Mouse (Mus musculus): ENCODE measurements at regions not wholly inside any gene's neighbourhood (a gene's known extent, or its start where the extent isn't known, plus 50 kb on each side); places are given as distances from the start of the nearest gene placed in this dataset.

DNA sequence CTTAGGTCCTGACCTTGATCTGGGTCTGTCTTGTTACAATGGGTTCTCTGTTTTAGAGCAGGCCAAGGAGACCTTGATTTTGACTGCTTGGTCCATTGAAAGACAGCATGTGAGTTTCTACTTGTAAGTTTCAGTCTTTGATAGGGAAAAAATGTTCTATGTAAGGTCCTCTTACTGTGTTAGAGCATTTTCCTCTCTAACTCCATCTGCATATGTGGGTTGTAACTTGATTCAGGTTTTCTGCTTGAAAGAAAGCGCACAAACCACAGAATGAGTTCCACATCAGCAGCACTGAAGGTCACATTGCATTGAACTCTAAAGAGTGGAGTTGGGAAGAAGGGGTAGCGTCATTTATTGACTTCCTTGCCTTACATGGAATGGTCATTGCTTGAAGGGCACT lies 502.2 kb downstream of the Col12a1 start:
- Histone ChIP-seq H3K27me3 (replicated peaks) (no peaks in the 10 kb centered on the region), H3K4me1 (ENCODE audit: control insufficient read depth in 1 of 2, insufficient read depth in 2 of 2) (peaks cover 0 to 10% of the 10 kb centered on the region in 2 experiments; a peak in 2 of 4 replicates), H3K9me3 (replicated peaks; ENCODE audit: low read length) (no peaks in the 10 kb centered on the region), H3K79me2 (replicated peaks; ENCODE audit: control insufficient read depth, extremely low read depth, insufficient read depth, poor library complexity, severe bottlenecking) (no peaks in the 10 kb centered on the region), H3K4me3 (replicated peaks in 1 of 3; ENCODE audit: low read depth in 2 of 3, low read length in 2 of 3, poor library complexity in 1 of 3) (no peak overlapping the region), H3K9ac (ENCODE audit: insufficient read depth, low read depth) (no peak overlapping the region), H3K27ac (ENCODE audit: insufficient read depth, low read depth) (no peak overlapping the region), H3K36me3 (replicated peaks in 1 of 2; ENCODE audit: control insufficient read depth in 1 of 2, insufficient read depth in 1 of 2, low read length in 1 of 2) (no peaks in the 10 kb centered on the region), H3K4me2 (ENCODE audit: insufficient read depth, low read depth, poor library complexity, severe bottlenecking) (no peak overlapping the region)
- TF ChIP-seq ZNF384 (IDR thresholded peaks at IDR 0.05; ENCODE audit: low read depth, low read length) (no peak), MEF2A (IDR thresholded peaks at IDR 0.05; ENCODE audit: borderline replicate concordance, low read depth, low read length) (no peak), HCFC1 (IDR thresholded peaks at IDR 0.05; ENCODE audit: low read depth, low read length) (no peak)
- peak; percentile 24 for DNase-seq (ENCODE audit: extremely low read depth)
- in situ Hi-C loops (cut with MboI; ENCODE audit: low pct_ligation_motif_present, low pct_unique_long_range_greater_than_20kb, low sequenced_read_pairs) (no loop called here), dilution Hi-C loops (cut with MboI; ENCODE audit: extremely low pct_ligation_motif_present, extremely low pct_unique_long_range_greater_than_20kb, low sequenced_read_pairs) (no loop called here)

- no peak overlapping the region for H3K4me2 ChIP-seq (ENCODE audit: insufficient read depth, low read depth, poor library complexity, severe bottlenecking)
- peaks cover 0 to 11% of the 10 kb centered on the region in 2 experiments; a peak in 2 of 4 replicates for H3K4me1 ChIP-seq (ENCODE audit: control insufficient read depth in 1 of 2, insufficient read depth in 2 of 2)
- no peak overlapping the region for H3K27ac ChIP-seq (ENCODE audit: insufficient read depth, low read depth)
- in situ Hi-C loops (cut with MboI; ENCODE audit: low pct_ligation_motif_present, low pct_unique_long_range_greater_than_20kb, low sequenced_read_pairs) (no loop called here), dilution Hi-C loops (cut with MboI; ENCODE audit: extremely low pct_ligation_motif_present, extremely low pct_unique_long_range_greater_than_20kb, low sequenced_read_pairs) (no loop called here)
- H3K9me3 ChIP-seq (replicated peaks; ENCODE audit: low read length), result no peaks in the 10 kb centered on the region
- H3K36me3 ChIP-seq (replicated peaks in 1 of 2; ENCODE audit: control insufficient read depth in 1 of 2, insufficient read depth in 1 of 2, low read length in 1 of 2), result no peaks in the 10 kb centered on the region
- no peak overlapping the region for H3K9ac ChIP-seq (ENCODE audit: insufficient read depth, low read depth)
- H3K4me3 ChIP-seq (replicated peaks in 1 of 3; ENCODE audit: low read depth in 2 of 3, low read length in 2 of 3, poor library complexity in 1 of 3), result no peak overlapping the region
- H3K79me2 ChIP-seq (replicated peaks; ENCODE audit: control insufficient read depth, extremely low read depth, insufficient read depth, poor library complexity, severe bottlenecking), result no peaks in the 10 kb centered on the region
- DNase-seq (ENCODE audit: extremely low read depth), result no peak
- TF ChIP-seq ZC3H11A (IDR thresholded peaks at IDR 0.05; ENCODE audit: low read depth, low read length) (no peak), PAX5 (IDR thresholded peaks at IDR 0.05; ENCODE audit: low read length) (no peak), SMC3 (IDR thresholded peaks at IDR 0.05; ENCODE audit: low read depth, low read length) (no peak), ZKSCAN1 (IDR thresholded peaks at IDR 0.05; ENCODE audit: borderline replicate concordance, low read depth, low read length) (no peak), MAFK (IDR thresholded peaks at IDR 0.05; ENCODE audit: insufficient replicate concordance, low read length) (no peak), BHLHE40 (IDR thresholded peaks at IDR 0.05; ENCODE audit: low read depth, low read length) (no peak), RAD21 (IDR thresholded peaks at IDR 0.05; ENCODE audit: low read depth, low read length) (no peak), EP300 (IDR thresholded peaks at IDR 0.05; ENCODE audit: low read length) (no peak), ETS1 (conservative IDR thresholded peaks at IDR 0.05; ENCODE audit: low read depth, low read length) (no peak), MYC (IDR thresholded peaks at IDR 0.05; ENCODE audit: low read depth, low read length) (no peak), NELFE (IDR thresholded peaks at IDR 0.05; ENCODE audit: low read depth, low read length) (no peak)
- H3K27me3 ChIP-seq (replicated peaks), result no peaks in the 10 kb centered on the region
These were observed 485.6 kb downstream of the Col12a1 start for GRCm38 (mm10) chr9:79233081-79233480.

GRCm38 (mm10) chr9:79233751-79234150 lies 484.9 kb downstream of the Col12a1 start:
- Histone ChIP-seq H3K4me2 (ENCODE audit: insufficient read depth, low read depth, poor library complexity, severe bottlenecking) (no peak overlapping the region), H3K4me1 (ENCODE audit: control insufficient read depth in 1 of 2, insufficient read depth in 2 of 2) (peaks cover 0 to 11% of the 10 kb centered on the region in 2 experiments; a peak in 2 of 4 replicates), H3K9ac (ENCODE audit: insufficient read depth, low read depth) (no peak overlapping the region), H3K27ac (ENCODE audit: insufficient read depth, low read depth) (no peak overlapping the region), H3K9me3 (replicated peaks; ENCODE audit: low read length) (no peaks in the 10 kb centered on the region), H3K36me3 (replicated peaks in 1 of 2; ENCODE audit: control insufficient read depth in 1 of 2, insufficient read depth in 1 of 2, low read length in 1 of 2) (no peaks in the 10 kb centered on the region), H3K79me2 (replicated peaks; ENCODE audit: control insufficient read depth, extremely low read depth, insufficient read depth, poor library complexity, severe bottlenecking) (no peaks in the 10 kb centered on the region), H3K4me3 (replicated peaks in 1 of 3; ENCODE audit: low read depth in 2 of 3, low read length in 2 of 3, poor library complexity in 1 of 3) (no peak overlapping the region), H3K27me3 (replicated peaks) (no peaks in the 10 kb centered on the region)
- in situ Hi-C loops (cut with MboI; ENCODE audit: low pct_ligation_motif_present, low pct_unique_long_range_greater_than_20kb, low sequenced_read_pairs) (no loop called here), dilution Hi-C loops (cut with MboI; ENCODE audit: extremely low pct_ligation_motif_present, extremely low pct_unique_long_range_greater_than_20kb, low sequenced_read_pairs) (no loop called here)
- TF ChIP-seq MYC (IDR thresholded peaks at IDR 0.05; ENCODE audit: low read depth, low read length) (no peak), ETS1 (conservative IDR thresholded peaks at IDR 0.05; ENCODE audit: low read depth, low read length) (peak; percentile 79), EP300 (IDR thresholded peaks at IDR 0.05; ENCODE audit: low read length) (peak; percentile 95), JUND (conservative IDR thresholded peaks at IDR 0.05; ENCODE audit: low read depth, low read length) (peak; percentile 95), MEF2A (IDR thresholded peaks at IDR 0.05; ENCODE audit: borderline replicate concordance, low read depth, low read length) (peak; percentile 77), JUN (IDR thresholded peaks at IDR 0.05; ENCODE audit: insufficient read depth, low read depth, low read length) (peak; percentile 75), ZNF384 (IDR thresholded peaks at IDR 0.05; ENCODE audit: low read depth, low read length) (peak; percentile 92), KAT2A (IDR thresholded peaks at IDR 0.05; ENCODE audit: insufficient replicate concordance, low read length) (no peak), MAZ (IDR thresholded peaks at IDR 0.05; ENCODE audit: low read depth, low read length) (0 out of 2 replicates have a peak, but pooled peaks have one; percentile 52), IRF4 (IDR thresholded peaks at IDR 0.05; ENCODE audit: low read depth, low read length) (peak; percentile 98), CHD2 (IDR thresholded peaks at IDR 0.05; ENCODE audit: low read length) (0 out of 2 replicates have a peak, but pooled peaks have one; percentile 35), ELF1 (IDR thresholded peaks at IDR 0.05; ENCODE audit: low read depth, low read length) (no peak), SIN3A (IDR thresholded peaks at IDR 0.05; ENCODE audit: low read length) (0 out of 2 replicates have a peak, but pooled peaks have one; percentile 25), MAFK (IDR thresholded peaks at IDR 0.05; ENCODE audit: insufficient replicate concordance, low read length) (peak; percentile 72; the same call in 1 of the 2 replicates), PAX5 (IDR thresholded peaks at IDR 0.05; ENCODE audit: low read length) (no peak), BHLHE40 (IDR thresholded peaks at IDR 0.05; ENCODE audit: low read depth, low read length) (peak; percentile 88), TCF12 (IDR thresholded peaks at IDR 0.05; ENCODE audit: low read depth, low read length) (peak; percentile 55; the same call in 1 of the 2 replicates)
- DNase-seq (ENCODE audit: extremely low read depth), result peak; percentile 85
